Mouse (Mus musculus) CD4-positive, CD25-positive, alpha-beta regulatory T cell, adult 4 months (primary cell): ENCODE results near the gene Fam171a1. TPM values are rescaled to one million over a fixed set of nuclear protein-coding genes. Genes with fewer than 3 reads are reported as not detected.

ENCODE experiments used
- polyA plus RNA-seq, 2 experiments: library from polyadenylated mRNA; unstranded; fragments of 100-300 nt; shearing (Covaris generic); gene quantifications; one replicate each; pipeline ENCODE4 v1.2.1; 2017

Gene Fam171a1
- polyA plus RNA-seq, 2 experiments from 2014 or later, result not detected

Other genes starting within 250 kb of the Fam171a1 start
- 10 to 100 TPM; 57.0 to 61.4 TPM for gene Nmt2, start 170.0 kb downstream of the Fam171a1 start, polyA plus RNA-seq
- 10 to 100 TPM; 20.8 to 21.6 TPM for gene Rpp38, start 218.4 kb downstream of the Fam171a1 start, polyA plus RNA-seq
- gene Acbd7, start 221.9 kb downstream of the Fam171a1 start, polyA plus RNA-seq, result under 1 TPM in 1 of 2 experiments, not detected in 1; 0.65 TPM